In genomic region chr4:56865003-56865511, GRCm38 (mm10) we compare ENCODE assay signal across 8 mouse cellular contexts. TPM values are rescaled to one million over a fixed set of nuclear protein-coding genes. Genes with fewer than 3 reads are reported as not detected.
A peak's percentile ranks its signal among the peaks of the same experiment; 100 is the strongest.
DNase-seq lines count a peak whose midpoint lies in the region; ATAC-seq lines count a peak whose summit lies in the region.

Gene Ctnnal1, minus strand, starts transcription at chr4:56865188.

- H3K36me3 ChIP-seq in hindbrain, embryonic 14.5 days (replicated peaks; ENCODE audit: control insufficient read depth, insufficient read depth), result no peaks in the 10 kb centered on the region

- H3K27ac ChIP-seq in hindbrain, embryonic 14.5 days, result peak within 1 kb of the TSS; percentile 82

- peak within 1 kb of the TSS; percentile 80 for H3K9ac ChIP-seq in hindbrain, embryonic 14.5 days

- peak within 1 kb of the TSS; percentile 92 for H3K4me2 ChIP-seq in hindbrain, embryonic 14.5 days (replicated peaks)

- peaks cover 16% of the 10 kb centered on the region for H3K4me1 ChIP-seq in hindbrain, embryonic 14.5 days (replicated peaks; ENCODE audit: control insufficient read depth, insufficient read depth, low read length)

- peak within 1 kb of the TSS; percentile 70 for H3K4me3 ChIP-seq in hindbrain, embryonic 14.5 days (replicated peaks; ENCODE audit: low read length)

- under 1% methylated on average over 34 of the region's 45 CpGs for WGBS in hindbrain, embryonic 14.5 days

- no peaks in the 10 kb centered on the region for H3K9me3 ChIP-seq in hindbrain, embryonic 14.5 days (ENCODE audit: control insufficient read depth, low read length)

- peak; percentile 96 for ATAC-seq in hindbrain, embryonic 14.5 days (ENCODE audit: low FRiP score)

- no peaks in the 10 kb centered on the region for H3K27me3 ChIP-seq in hindbrain, embryonic 14.5 days (ENCODE audit: control insufficient read depth, insufficient read depth, low read length)

- peak; percentile 71 for DNase-seq in T-cell, adult 2 months (ENCODE audit: low spot score)
- peak; percentile 93 to 94 for DNase-seq in cerebellum, postnatal 25 days
- DNase-seq in frontal cortex, postnatal 36 days (ENCODE audit: low spot score in 2 of 2), result peak; percentile 85
- peak; percentile 77 for DNase-seq in hindbrain, embryonic 14.5 days (ENCODE audit: low spot score)
- peak; percentile 65 to 80 for DNase-seq in layer of hippocampus, postnatal 25 days (ENCODE audit: extremely low spot score in 1 of 2, low spot score in 1 of 2)
- DNase-seq in lung, postnatal 14 days, result peak; percentile 90
- DNase-seq in retina, adult 2 months (ENCODE audit: low read depth, low spot score), result peak; percentile 62
- DNase-seq in thymus, postnatal 25 days, result peak; percentile 87

RNA-seq across cellular contexts. Expression of gene Ctnnal1, which starts in this region (rescaled TPM):
- polyA plus RNA-seq in hindbrain, embryonic 14.5 days (2014; fragmentation: Nextera tagmentation; extraction: Ambion mirVana), result 12.2 and 16.7 TPM in 2 replicates
- total RNA-seq in layer of hippocampus, postnatal 25 days (2021), result 10 to 100 TPM in 1 of 2 experiments, 1 to 10 TPM in 1; 9.8 to 15.9 TPM

Comparison
In these comparisons a context has a peak if more than half of its experiments do, and no peak if none do; other contexts are left out.
1. Peak in every context shown above with its lines: DNase-seq, ATAC-seq, H3K4me3 ChIP-seq and H3K27ac ChIP-seq.